Mouse (Mus musculus) midbrain, embryonic 12.5 days (tissue): Measurements from ENCODE around the gene Cops6. TPM values are rescaled to one million over a fixed set of nuclear protein-coding genes. Genes with fewer than 3 reads are reported as not detected.

Source experiments
- ATAC-seq: fragments of 200-750 bp; cut with Nextera tagmentation; 2 replicates; pipeline ENCODE4 v1.8.0; 2017; ENCODE audit warnings: low read depth, moderate TSS enrichment, moderate library complexity; ENCODE audit not compliant: low FRiP score
- H3K27ac ChIP-seq: fragments of 300-500 bp; sonication (generic); replicated peaks from 2 replicates; pipeline ENCODE4 v1.5.1; 2016; ENCODE audit warnings: mild to moderate bottlenecking
- H3K27me3 ChIP-seq: fragments of 300-500 bp; sonication (generic); 2 replicates; pipeline ENCODE4 v1.6.1; 2016; ENCODE audit warnings: mild to moderate bottlenecking
- H3K36me3 ChIP-seq: fragments of 300-500 bp; sonication (generic); 2 replicates; pipeline ENCODE4 v1.6.1; 2016
- H3K4me1 ChIP-seq: fragments of 300-500 bp; sonication (generic); 2 replicates; pipeline ENCODE4 v1.6.1; 2016
- H3K4me2 ChIP-seq: fragments of 300-500 bp; sonication (generic); replicated peaks from 2 replicates; pipeline ENCODE4 v1.6.1; 2016; ENCODE audit warnings: mild to moderate bottlenecking, moderate library complexity
- H3K4me3 ChIP-seq: fragments of 300-500 bp; sonication (generic); 2 replicates; pipeline ENCODE4 v1.5.1; 2016; ENCODE audit warnings: mild to moderate bottlenecking
- H3K9ac ChIP-seq: fragments of 300-500 bp; sonication (generic); replicated peaks from 2 replicates; pipeline ENCODE4 v1.6.1; 2016; ENCODE audit warnings: mild to moderate bottlenecking, moderate library complexity
- H3K9me3 ChIP-seq: fragments of 300-500 bp; sonication (generic); 2 replicates; pipeline ENCODE4 v1.6.1; 2016; ENCODE audit warnings: mild to moderate bottlenecking
- WGBS: fragments of 180-500 bp; shearing (Covaris S2); methylation state at CpG from one replicate; pipeline ENCODE4 v1.1.7; 2016; 5-methylcytosine and 5-hydroxymethylcytosine counted together
- polyA plus RNA-seq: library from polyadenylated mRNA; unstranded; fragments of >200 nt; fragmentation: Nextera tagmentation; extraction: Ambion mirVana; gene quantifications from 2 replicates; pipeline ENCODE4 v1.2.1, GENCODE M21; 2016

Gene Cops6
- polyA plus RNA-seq, 1 experiment from 2014 or later: 295 TPM

GRCm38 (mm10) chr5:138160224-138160762, 578 bp upstream of the Cops6 start:
- Histone ChIP-seq H3K4me2 (peak overlapping the region; percentile 56), H3K9me3 (no peaks in the 10 kb centered on the region), H3K9ac (peak overlapping the region; percentile 32; the same call in 1 of the 2 replicates), H3K27me3 (no peaks in the 10 kb centered on the region), H3K4me3 (peak overlapping the region; percentile 69), H3K36me3 (peaks cover 30% of the 10 kb centered on the region), H3K27ac (peak overlapping the region; percentile 57; the same call in 1 of the 2 replicates), H3K4me1 (peaks cover 12% of the 10 kb centered on the region)
- peak; percentile 12 for ATAC-seq
- 69% methylated on average over 7 of the region's 7 CpGs for WGBS

- 88% methylated on average over 6 of the region's 6 CpGs for WGBS
- no peak overlapping the region for H3K4me3 ChIP-seq
- no peak for ATAC-seq
- peaks cover 15% of the 10 kb centered on the region for H3K4me1 ChIP-seq
- peaks cover 57% of the 10 kb centered on the region for H3K36me3 ChIP-seq
- no peaks in the 10 kb centered on the region for H3K27me3 ChIP-seq
- H3K27ac ChIP-seq: no peak overlapping the region
- H3K9ac ChIP-seq: no peak overlapping the region
- H3K9me3 ChIP-seq: no peaks in the 10 kb centered on the region
- no peak overlapping the region for H3K4me2 ChIP-seq
These were observed 2.2 kb downstream of the Cops6 start for GRCm38 (mm10) chr5:138163046-138163445.

GRCm38 (mm10) chr5:138163610-138164009, 2.7 kb downstream of the Cops6 start:
- Histone ChIP-seq H3K27me3 (no peaks in the 10 kb centered on the region), H3K36me3 (peaks cover 63% of the 10 kb centered on the region), H3K4me3 (no peak overlapping the region), H3K9ac (no peak overlapping the region), H3K9me3 (no peaks in the 10 kb centered on the region), H3K4me2 (no peak overlapping the region), H3K27ac (no peak overlapping the region; the same call in 1 of the 2 replicates), H3K4me1 (peaks cover 15% of the 10 kb centered on the region)
- no peak for ATAC-seq
- WGBS: 62% methylated on average over 10 of the region's 10 CpGs

- ATAC-seq: no peak
- H3K27me3 ChIP-seq: no peaks in the 10 kb centered on the region
- H3K4me2 ChIP-seq: no peak overlapping the region
- peaks cover 24% of the 10 kb centered on the region for H3K4me1 ChIP-seq
- no peak overlapping the region for H3K27ac ChIP-seq
- 87% methylated on average over 8 of the region's 8 CpGs for WGBS
- no peaks in the 10 kb centered on the region for H3K9me3 ChIP-seq
- no peak overlapping the region for H3K9ac ChIP-seq
- peaks cover 75% of the 10 kb centered on the region for H3K36me3 ChIP-seq
- H3K4me3 ChIP-seq: no peak overlapping the region
These were observed 4.7 kb downstream of the Cops6 start for GRCm38 (mm10) chr5:138165594-138165993.

GRCm38 (mm10) chr5:138170936-138171561, 10.2 kb downstream of the Cops6 start:
- under 1% methylated on average over 47 of the region's 47 CpGs for WGBS
- ATAC-seq: peak; percentile 89
- Histone ChIP-seq H3K4me3 (peak overlapping the region; percentile 80), H3K27me3 (no peaks in the 10 kb centered on the region), H3K9ac (peak overlapping the region; percentile 80), H3K4me1 (peaks cover 23% of the 10 kb centered on the region), H3K9me3 (no peaks in the 10 kb centered on the region), H3K4me2 (peak overlapping the region; percentile 90), H3K36me3 (peaks cover 61% of the 10 kb centered on the region), H3K27ac (peak overlapping the region; percentile 92)

- WGBS: under 1% methylated on average over 54 of the region's 54 CpGs
- peak; percentile 89 for ATAC-seq
- Histone ChIP-seq H3K27ac (peak within 1 kb of the TSS; percentile 92), H3K4me3 (peak within 1 kb of the TSS; percentile 80), H3K36me3 (peaks cover 61% of the 10 kb centered on the region), H3K27me3 (no peaks in the 10 kb centered on the region), H3K9ac (peak within 1 kb of the TSS; percentile 80), H3K4me1 (peaks cover 20% of the 10 kb centered on the region), H3K9me3 (no peaks in the 10 kb centered on the region), H3K4me2 (peak within 1 kb of the TSS; percentile 90)
These were observed 11.0 kb downstream of the Cops6 start, which contains the start of the genes Ap4m1 and Mcm7 for GRCm38 (mm10) chr5:138171695-138172491. Gene Ap4m1 (plus strand): TSS chr5:138172002. Gene Mcm7 (minus strand): TSS chr5:138172422.

- Histone ChIP-seq H3K27me3 (no peaks in the 10 kb centered on the region), H3K9me3 (no peaks in the 10 kb centered on the region), H3K4me3 (peak overlapping the region; percentile 80), H3K27ac (no peak overlapping the region), H3K9ac (no peak overlapping the region), H3K4me1 (peaks cover 20% of the 10 kb centered on the region), H3K4me2 (peak overlapping the region; percentile 90), H3K36me3 (peaks cover 61% of the 10 kb centered on the region)
- no peak for ATAC-seq
- 90% methylated on average over 3 of the region's 3 CpGs for WGBS
These were observed 12.3 kb downstream of the Cops6 start for GRCm38 (mm10) chr5:138173217-138173616.

GRCm38 (mm10) chr5:138186950-138187638, 26.2 kb downstream of the Cops6 start, which contains the start of the genes Taf6 and Cnpy4:
Gene Taf6 (minus strand): TSS chr5:138187451.
Gene Cnpy4 (plus strand): TSS chr5:138187485.
- H3K4me1 ChIP-seq: peaks cover 18% of the 10 kb centered on the region
- H3K36me3 ChIP-seq: peaks cover 48% of the 10 kb centered on the region
- H3K27me3 ChIP-seq: no peaks in the 10 kb centered on the region
- peak within 1 kb of the TSS; percentile 64 for H3K27ac ChIP-seq
- H3K4me2 ChIP-seq: peak within 1 kb of the TSS; percentile 65
- peak within 1 kb of the TSS; percentile 82 for H3K4me3 ChIP-seq
- WGBS: under 1% methylated on average over 31 of the region's 31 CpGs
- ATAC-seq: peak; percentile 85
- H3K9ac ChIP-seq: peak within 1 kb of the TSS; percentile 81
- H3K9me3 ChIP-seq: no peaks in the 10 kb centered on the region

- H3K9ac ChIP-seq: peak overlapping the region; percentile 65
- H3K4me3 ChIP-seq: peak overlapping the region; percentile 82
- H3K36me3 ChIP-seq: peaks cover 48% of the 10 kb centered on the region
- peak overlapping the region; percentile 65 for H3K4me2 ChIP-seq
- peaks cover 18% of the 10 kb centered on the region for H3K4me1 ChIP-seq
- ATAC-seq: peak; percentile 83
- peak overlapping the region; percentile 63 for H3K27ac ChIP-seq
- no peaks in the 10 kb centered on the region for H3K9me3 ChIP-seq
- WGBS: under 1% methylated on average over 10 of the region's 10 CpGs
- no peaks in the 10 kb centered on the region for H3K27me3 ChIP-seq
These were observed 26.9 kb downstream of the Cops6 start for GRCm38 (mm10) chr5:138187661-138188306.

- Histone ChIP-seq H3K27ac (peak within 1 kb of the TSS; percentile 84), H3K9me3 (no peaks in the 10 kb centered on the region), H3K4me3 (peak within 1 kb of the TSS; percentile 60), H3K9ac (peak within 1 kb of the TSS; percentile 83), H3K36me3 (peaks cover 35% of the 10 kb centered on the region), H3K4me1 (peaks cover 9% of the 10 kb centered on the region; the same call in 1 of the 2 replicates), H3K27me3 (no peaks in the 10 kb centered on the region), H3K4me2 (peak within 1 kb of the TSS; percentile 94)
- peak; percentile 84 for ATAC-seq
- WGBS: 10% methylated on average over 54 of the region's 54 CpGs
These were observed 33.2 kb downstream of the Cops6 start, which contains the start of gene Mblac1 for GRCm38 (mm10) chr5:138193771-138194727. Gene Mblac1 (plus strand): TSS chr5:138194314.
